Mouse (Mus musculus) spleen, adult 2 months (tissue): Measurements from ENCODE around the gene Nrm.

Source experiments
- CTCF ChIP-seq: fragments of 200-500 bp; IDR thresholded peaks from 2 replicates; pipeline ENCODE4 v1.5.1; 2011; ENCODE audit warnings: mild to moderate bottlenecking, inconsistent platforms; ENCODE audit not compliant: insufficient read depth, insufficient read length, insufficient replicate concordance; ENCODE audit errors: extremely low read depth
- POLR2A ChIP-seq: fragments of 200-500 bp; IDR thresholded peaks from 2 replicates; pipeline ENCODE4 v1.6.1; 2011; ENCODE audit warnings: low read depth, low read length, inconsistent platforms

GRCm38 (mm10) chr17:35903992-35904355 is 42.9 kb downstream of the Nrm start:
- TF ChIP-seq POLR2A (no peak), CTCF (no peak)
